Mouse (Mus musculus) hindbrain, embryonic 12.5 days (tissue): ENCODE results near the gene Dyrk3. TPM values are rescaled to one million over a fixed set of nuclear protein-coding genes. Genes with fewer than 3 reads are reported as not detected.

Source experiments
- ATAC-seq: fragments of 200-750 bp; cut with Nextera tagmentation; 2 replicates; pipeline ENCODE4 v1.8.0; 2017; ENCODE audit warnings: moderate TSS enrichment; ENCODE audit not compliant: low FRiP score
- H3K27ac ChIP-seq: fragments of 300-500 bp; sonication (generic); 2 replicates; pipeline ENCODE4 v1.5.1; 2016; ENCODE audit warnings: mild to moderate bottlenecking
- H3K27me3 ChIP-seq: fragments of 300-500 bp; sonication (generic); 2 replicates; pipeline ENCODE4 v1.6.1; 2016; ENCODE audit warnings: mild to moderate bottlenecking
- H3K36me3 ChIP-seq: fragments of 300-500 bp; sonication (generic); 2 replicates; pipeline ENCODE4 v1.6.1; 2016; ENCODE audit warnings: mild to moderate bottlenecking
- H3K4me1 ChIP-seq: fragments of 300-500 bp; sonication (generic); 2 replicates; pipeline ENCODE4 v1.6.1; 2016
- H3K4me2 ChIP-seq: fragments of 300-500 bp; sonication (generic); replicated peaks from 2 replicates; pipeline ENCODE4 v1.6.1; 2016; ENCODE audit warnings: mild to moderate bottlenecking
- H3K4me3 ChIP-seq: fragments of 300-500 bp; sonication (generic); 2 replicates; pipeline ENCODE4 v1.5.1; 2016; ENCODE audit warnings: mild to moderate bottlenecking
- H3K9ac ChIP-seq: fragments of 300-500 bp; sonication (generic); 2 replicates; pipeline ENCODE4 v1.6.1; 2016; ENCODE audit warnings: mild to moderate bottlenecking, moderate library complexity
- H3K9me3 ChIP-seq: fragments of 300-500 bp; sonication (generic); replicated peaks from 2 replicates; pipeline ENCODE4 v1.6.1; 2016; ENCODE audit warnings: mild to moderate bottlenecking
- WGBS: fragments of 180-500 bp; shearing (Covaris S2); methylation state at CpG from one replicate; pipeline ENCODE4 v1.1.7; 2016; 5-methylcytosine and 5-hydroxymethylcytosine counted together
- polyA plus RNA-seq: library from polyadenylated mRNA; unstranded; fragments of >200 nt; fragmentation: Nextera tagmentation; extraction: Ambion mirVana; gene quantifications from 2 replicates; pipeline ENCODE4 v1.2.1, GENCODE M21; 2016

The Dyrk3 gene
- polyA plus RNA-seq, 1 experiment from 2014 or later = 14.3 TPM

GRCm38 (mm10) chr1:131123522-131124265, 14.4 kb downstream of the Dyrk3 start:
- Histone ChIP-seq H3K36me3 (peaks cover 19% of the 10 kb centered on the region), H3K9ac (no peak overlapping the region), H3K4me1 (0 out of 2 replicates have a peak, but pooled peaks cover 4% of the 10 kb centered on the region), H3K9me3 (no peaks in the 10 kb centered on the region), H3K4me3 (no peak overlapping the region), H3K27ac (no peak overlapping the region), H3K4me2 (no peak overlapping the region), H3K27me3 (no peaks in the 10 kb centered on the region)
- 73% methylated on average over 10 of the region's 10 CpGs for WGBS
- ATAC-seq = no peak

DNA sequence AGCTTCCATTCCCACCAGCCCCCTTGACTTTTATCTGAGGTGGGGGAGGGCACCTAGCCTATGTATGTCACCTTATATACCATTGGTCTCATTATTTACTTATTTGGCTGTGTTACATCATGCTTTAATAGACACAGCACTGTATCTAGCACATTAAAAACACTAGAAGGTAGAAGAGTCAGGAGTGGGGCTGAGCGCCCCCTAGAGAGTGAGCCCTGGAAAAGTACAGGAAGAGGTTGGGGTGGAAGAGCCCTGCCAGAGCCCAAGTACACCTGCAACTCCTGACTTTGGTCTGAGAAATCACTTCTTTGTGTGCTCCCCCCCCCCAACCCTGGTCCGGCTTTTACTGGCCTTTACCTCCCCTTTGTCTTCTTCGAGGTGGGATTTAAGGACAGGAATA, 16.2 kb downstream of the Dyrk3 start:
- Histone ChIP-seq H3K4me1 (0 out of 2 replicates have a peak, but pooled peaks cover 5% of the 10 kb centered on the region), H3K27ac (no peak overlapping the region), H3K36me3 (0 out of 2 replicates have a peak, but pooled peaks cover 3% of the 10 kb centered on the region), H3K4me3 (no peak overlapping the region), H3K9ac (no peak overlapping the region), H3K4me2 (no peak overlapping the region), H3K9me3 (no peaks in the 10 kb centered on the region), H3K27me3 (no peaks in the 10 kb centered on the region)
- WGBS = 34% methylated on average over 3 of the region's 3 CpGs
- no peak for ATAC-seq

- peaks cover 11% of the 10 kb centered on the region; the same call in 1 of the 2 replicates for H3K4me1 ChIP-seq
- no peak overlapping the region for H3K9ac ChIP-seq
- H3K36me3 ChIP-seq = no peaks in the 10 kb centered on the region
- no peak overlapping the region for H3K27ac ChIP-seq
- WGBS = 67% methylated on average over 2 of the region's 2 CpGs
- no peak overlapping the region for H3K4me2 ChIP-seq
- H3K4me3 ChIP-seq = no peak overlapping the region
- no peaks in the 10 kb centered on the region for H3K9me3 ChIP-seq
- H3K27me3 ChIP-seq = no peaks in the 10 kb centered on the region
- ATAC-seq = no peak
These were observed 19.1 kb downstream of the Dyrk3 start for GRCm38 (mm10) chr1:131119026-131119425.

- H3K9me3 ChIP-seq = no peaks in the 10 kb centered on the region
- H3K4me3 ChIP-seq = no peak overlapping the region
- no peak for ATAC-seq
- H3K9ac ChIP-seq = no peak overlapping the region; the same call in 1 of the 2 replicates
- no peak overlapping the region for H3K27ac ChIP-seq
- H3K27me3 ChIP-seq = no peaks in the 10 kb centered on the region
- peaks cover 9% of the 10 kb centered on the region; the same call in 1 of the 2 replicates for H3K4me1 ChIP-seq
- H3K4me2 ChIP-seq = no peak overlapping the region
- 75% methylated on average over 10 of the region's 10 CpGs for WGBS
- H3K36me3 ChIP-seq = no peaks in the 10 kb centered on the region
These were observed 19.6 kb downstream of the Dyrk3 start for GRCm38 (mm10) chr1:131118530-131118929.

GRCm38 (mm10) chr1:131116430-131117011, 21.6 kb downstream of the Dyrk3 start:
- H3K27me3 ChIP-seq = no peaks in the 10 kb centered on the region
- H3K4me1 ChIP-seq = peaks cover 9% of the 10 kb centered on the region; the same call in 1 of the 2 replicates
- no peaks in the 10 kb centered on the region for H3K9me3 ChIP-seq
- WGBS = 55% methylated on average over 13 of the region's 13 CpGs
- no peak overlapping the region for H3K4me3 ChIP-seq
- H3K4me2 ChIP-seq = no peak overlapping the region
- peak overlapping the region; percentile 81 for H3K27ac ChIP-seq
- ATAC-seq = peak; percentile 62
- H3K36me3 ChIP-seq = no peaks in the 10 kb centered on the region
- H3K9ac ChIP-seq = no peak overlapping the region; the same call in 1 of the 2 replicates

- 0 out of 2 replicates have a peak, but pooled peaks have one; percentile 39 for ATAC-seq
- no peak overlapping the region for H3K4me3 ChIP-seq
- no peak overlapping the region for H3K9ac ChIP-seq
- 23% methylated on average over 6 of the region's 6 CpGs for WGBS
- H3K36me3 ChIP-seq = no peaks in the 10 kb centered on the region
- no peak overlapping the region for H3K27ac ChIP-seq
- H3K9me3 ChIP-seq = no peaks in the 10 kb centered on the region
- no peak overlapping the region for H3K4me2 ChIP-seq
- H3K4me1 ChIP-seq = peaks cover 9% of the 10 kb centered on the region; the same call in 1 of the 2 replicates
- no peaks in the 10 kb centered on the region for H3K27me3 ChIP-seq
These were observed 22.2 kb downstream of the Dyrk3 start for GRCm38 (mm10) chr1:131115932-131116331.

DNA sequence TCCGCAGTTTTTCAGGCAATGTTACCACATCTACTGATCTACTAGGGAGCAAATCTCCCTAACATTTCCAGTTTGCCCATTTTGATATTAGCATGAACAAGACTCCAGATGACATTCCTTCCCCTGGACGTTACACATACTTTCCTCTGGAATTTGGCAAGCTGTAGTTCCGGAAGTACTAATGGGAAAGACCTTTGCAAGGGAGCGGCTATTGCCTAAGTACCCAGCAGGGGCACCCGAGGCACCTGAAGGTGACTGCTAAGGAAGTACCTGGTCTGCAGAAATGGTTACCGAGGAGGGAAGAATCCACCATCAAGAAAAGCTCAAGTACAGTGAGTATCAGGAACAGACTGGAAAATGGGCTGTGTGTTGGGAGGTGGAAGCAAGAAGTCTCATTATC, 25.6 kb downstream of the Dyrk3 start:
- WGBS = 42% methylated on average over 6 of the region's 6 CpGs
- ATAC-seq = no peak
- peaks cover 7% of the 10 kb centered on the region; the same call in 1 of the 2 replicates for H3K4me1 ChIP-seq
- no peaks in the 10 kb centered on the region for H3K9me3 ChIP-seq
- no peaks in the 10 kb centered on the region for H3K36me3 ChIP-seq
- H3K4me3 ChIP-seq = no peak overlapping the region
- no peak overlapping the region for H3K4me2 ChIP-seq
- H3K27ac ChIP-seq = no peak overlapping the region
- H3K9ac ChIP-seq = no peak overlapping the region
- no peaks in the 10 kb centered on the region for H3K27me3 ChIP-seq

DNA sequence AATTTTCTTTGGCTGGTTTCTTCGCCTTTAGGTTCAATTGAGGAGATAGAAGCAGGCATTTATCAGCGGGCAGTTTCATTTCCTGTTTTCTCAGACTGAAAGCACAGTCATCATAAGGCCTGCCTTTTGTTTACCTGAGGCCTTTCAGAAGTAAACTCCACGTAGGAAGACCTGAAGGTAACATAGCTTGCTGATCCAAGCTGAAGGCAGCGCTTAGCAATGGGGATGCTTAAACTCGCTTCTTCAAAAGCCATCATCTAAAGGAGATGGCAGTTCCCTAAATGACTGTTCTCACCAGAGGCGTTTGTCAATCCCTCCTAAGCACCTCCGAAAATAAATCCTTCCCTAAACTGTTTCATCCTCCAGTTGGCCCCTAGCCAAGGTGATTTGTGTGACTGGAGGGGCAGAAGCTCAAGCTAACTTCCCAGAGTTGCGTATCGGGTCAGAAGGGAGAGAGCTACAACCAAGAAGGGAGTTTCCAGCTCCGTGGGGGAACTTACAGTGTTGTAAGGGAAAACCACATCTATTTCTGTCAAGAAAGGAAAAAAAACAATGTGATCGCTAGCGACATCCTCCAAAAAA, 27.5 kb downstream of the Dyrk3 start:
- Histone ChIP-seq H3K27ac (no peak overlapping the region), H3K4me2 (no peak overlapping the region), H3K27me3 (no peaks in the 10 kb centered on the region), H3K9me3 (no peaks in the 10 kb centered on the region), H3K36me3 (no peaks in the 10 kb centered on the region), H3K9ac (no peak overlapping the region), H3K4me3 (no peak overlapping the region), H3K4me1 (no peaks in the 10 kb centered on the region)
- ATAC-seq = no peak
- WGBS = 81% methylated on average over 12 of the region's 12 CpGs

DNA sequence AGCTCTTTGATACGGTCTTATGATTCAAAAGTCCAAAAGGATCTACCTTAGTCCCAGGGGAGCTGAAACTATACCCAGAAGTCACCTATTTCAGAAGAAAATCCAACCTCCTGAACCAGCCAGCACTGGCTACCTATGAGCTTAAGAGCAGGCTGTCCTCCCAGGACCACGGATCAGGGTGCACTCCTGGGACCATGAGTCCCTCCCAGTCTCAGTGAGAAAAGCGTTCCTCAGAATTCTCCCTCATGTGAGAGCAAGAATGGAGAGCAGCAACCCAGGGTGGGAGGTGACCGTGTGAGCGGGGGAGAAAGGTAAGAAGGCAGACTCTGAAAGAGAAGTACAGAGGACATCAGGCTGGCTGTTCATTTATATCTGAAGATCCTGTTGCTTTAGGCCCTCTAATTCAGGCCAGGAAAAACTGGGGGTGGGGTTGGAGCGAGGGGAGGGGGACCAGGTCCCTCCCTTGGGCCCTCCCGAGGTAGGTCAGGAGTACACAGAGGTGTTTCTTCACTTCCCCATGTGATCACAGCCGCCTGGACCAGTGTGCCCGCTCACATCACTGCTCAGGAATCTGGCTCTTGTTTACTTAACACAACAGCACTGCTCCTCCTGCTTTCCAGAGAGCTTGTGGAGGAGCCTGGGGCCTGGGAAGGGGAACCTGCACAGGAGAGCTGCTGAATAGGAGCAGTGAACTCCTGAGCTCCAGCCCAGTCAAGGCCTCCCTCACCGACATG, 30.4 kb downstream of the Dyrk3 start:
- ATAC-seq = no peak
- Histone ChIP-seq H3K36me3 (no peaks in the 10 kb centered on the region), H3K4me2 (no peak overlapping the region), H3K9me3 (no peaks in the 10 kb centered on the region), H3K27me3 (no peaks in the 10 kb centered on the region), H3K4me1 (no peaks in the 10 kb centered on the region), H3K9ac (no peak overlapping the region), H3K27ac (no peak overlapping the region), H3K4me3 (no peak overlapping the region)
- WGBS = 64% methylated on average over 10 of the region's 10 CpGs

DNA sequence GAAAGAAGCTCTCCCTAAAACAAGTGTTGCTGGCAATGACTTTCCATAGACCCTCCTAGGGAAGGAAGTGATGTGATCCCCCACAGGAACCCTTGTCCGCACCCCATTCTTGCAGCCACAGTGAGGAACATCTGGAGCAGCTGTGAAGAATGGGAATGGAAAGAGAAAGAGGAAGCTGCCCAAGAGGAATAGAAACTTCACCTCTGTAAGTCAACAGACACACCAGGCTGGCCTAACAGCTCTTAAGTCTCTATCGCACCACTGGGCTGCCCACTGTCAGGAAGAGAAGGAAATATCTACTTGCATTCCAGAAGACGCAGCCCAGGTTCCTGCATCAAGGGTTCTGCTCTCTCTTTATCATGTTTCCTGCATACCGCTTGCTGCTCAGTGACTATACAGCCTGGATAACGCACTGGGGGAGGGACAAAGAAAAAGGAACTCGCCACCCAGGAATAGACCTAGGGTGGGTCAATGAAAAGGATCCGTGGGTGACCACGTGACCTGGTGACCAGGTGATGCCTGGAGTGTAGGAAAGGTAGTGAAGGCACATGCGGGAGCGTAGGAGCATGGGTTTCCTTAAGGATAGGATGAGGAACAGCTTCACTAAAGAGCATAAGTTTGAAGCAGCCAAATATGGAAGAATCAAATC, 34.2 kb downstream of the Dyrk3 start:
- no peak overlapping the region for H3K4me3 ChIP-seq
- H3K4me1 ChIP-seq = no peaks in the 10 kb centered on the region
- WGBS = 86% methylated on average over 10 of the region's 10 CpGs
- H3K9me3 ChIP-seq = no peaks in the 10 kb centered on the region
- H3K4me2 ChIP-seq = no peak overlapping the region
- H3K27me3 ChIP-seq = no peaks in the 10 kb centered on the region
- H3K27ac ChIP-seq = no peak overlapping the region
- H3K9ac ChIP-seq = no peak overlapping the region
- H3K36me3 ChIP-seq = no peaks in the 10 kb centered on the region
- no peak for ATAC-seq

GRCm38 (mm10) chr1:131100808-131101207, 37.3 kb downstream of the Dyrk3 start:
- H3K4me1 ChIP-seq = peaks cover 8% of the 10 kb centered on the region
- ATAC-seq = no peak
- WGBS = 85% methylated on average over 1 of the region's 1 CpGs
- H3K9ac ChIP-seq = no peak overlapping the region
- no peak overlapping the region for H3K4me3 ChIP-seq
- H3K4me2 ChIP-seq = no peak overlapping the region
- H3K36me3 ChIP-seq = no peaks in the 10 kb centered on the region
- H3K27me3 ChIP-seq = no peaks in the 10 kb centered on the region
- no peak overlapping the region for H3K27ac ChIP-seq
- H3K9me3 ChIP-seq = no peaks in the 10 kb centered on the region

DNA sequence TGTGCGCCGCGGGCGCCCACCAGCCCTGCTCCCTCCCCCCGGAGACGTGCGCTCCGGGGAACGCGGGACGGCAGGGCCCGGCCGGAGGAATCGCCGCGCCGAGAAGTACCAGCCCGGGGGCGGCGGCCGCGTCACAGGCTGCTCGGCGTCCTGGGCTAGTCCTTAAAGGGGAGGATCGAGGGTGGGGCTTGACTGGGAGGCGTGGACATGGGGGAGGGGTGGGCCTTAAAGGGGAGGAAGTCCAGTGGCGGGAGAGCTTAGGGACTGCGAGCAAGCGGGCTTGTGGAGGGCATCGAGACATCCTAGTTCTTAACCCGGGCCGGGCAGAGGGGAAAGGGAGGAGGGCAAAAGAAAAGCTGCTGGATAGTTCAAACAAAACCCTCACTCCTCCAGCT, 40.4 kb downstream of the Dyrk3 start, which contains the start of gene Mapkapk2:
Mapkapk2 (minus strand) TSS at position 127 of the 395 bp plus-strand sequence.
- 0% methylated on average over 28 of the region's 32 CpGs for WGBS
- ATAC-seq = peak; percentile 96
- peak within 1 kb of the TSS; percentile 91 for H3K9ac ChIP-seq
- peak within 1 kb of the TSS; percentile 72 for H3K4me2 ChIP-seq
- no peaks in the 10 kb centered on the region for H3K27me3 ChIP-seq
- peak within 1 kb of the TSS; percentile 88 for H3K27ac ChIP-seq
- no peaks in the 10 kb centered on the region for H3K36me3 ChIP-seq
- peaks cover 26% of the 10 kb centered on the region for H3K4me1 ChIP-seq
- H3K4me3 ChIP-seq = peak within 1 kb of the TSS; percentile 98
- no peaks in the 10 kb centered on the region for H3K9me3 ChIP-seq
